Mouse (Mus musculus) adrenal gland, postnatal 36 days (tissue): ENCODE measurements around the gene Cdhr5. TPM values are rescaled to one million over a fixed set of nuclear protein-coding genes. Genes with fewer than 3 reads are reported as not detected.

ENCODE experiments used
- DNase-seq, 2 experiments: peaks; one replicate each; pipeline ENCODE4 v3.0.0; 2021; ENCODE audit warnings: mixed read lengths in 1 of 2
- long read RNA-seq, 2 experiments: library from polyadenylated mRNA; stranded (forward); transcript quantifications; one replicate each; pipeline ENCODE4 v2.0.0; 2021; ENCODE audit warnings: borderline sequencing depth in 2 of 2
- total RNA-seq, 2 experiments: library from RNA; stranded (reverse); gene quantifications; 2 replicates each; pipeline ENCODE4 v1.2.3; 2021

The Cdhr5 gene
- 10 to 100 TPM in 1 of 2 experiments, 1 to 10 TPM in 1; 3.3 to 17.3 TPM for total RNA-seq
- long read RNA-seq, experiment 1, transcript Cdhr5-201 (14 exons, 2,133 nt): major isoform, 6 of 11 reads
- long read RNA-seq, experiment 1, partial matches to known transcripts: 4 of 11 reads
- long read RNA-seq, experiment 1, other reads (novel, unspliced or antisense): 0 of 11 reads
- long read RNA-seq, experiment 2, partial matches to known transcripts: 0 of 2 reads
- long read RNA-seq, experiment 2, other reads (novel, unspliced or antisense): 0 of 2 reads

DNA sequence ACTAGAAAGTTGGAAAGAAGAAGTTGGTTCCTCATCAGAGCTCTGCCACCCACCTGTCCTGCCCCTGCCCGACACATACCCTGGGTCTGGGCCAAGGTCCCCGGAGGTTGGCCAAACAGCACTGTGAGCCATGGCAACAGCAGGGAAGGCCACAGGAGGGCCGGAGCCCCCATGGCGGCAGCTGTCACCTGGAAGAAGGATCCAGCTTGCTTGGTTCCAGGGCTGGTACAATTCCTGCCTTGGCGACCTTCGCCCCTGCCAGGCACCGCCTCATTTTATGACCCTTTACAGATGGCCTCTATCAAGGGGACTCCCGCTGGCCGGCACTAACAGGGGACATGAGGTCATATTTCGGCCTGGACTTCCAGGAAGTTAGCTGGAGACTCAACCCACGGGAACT lies at the start of gene Cdhr5:
Gene Cdhr5, minus strand, starts transcription at position 241 of the 400 bp plus-strand sequence.
- DNase-seq: peak in 1 of 2 experiments; percentile 59

DNA sequence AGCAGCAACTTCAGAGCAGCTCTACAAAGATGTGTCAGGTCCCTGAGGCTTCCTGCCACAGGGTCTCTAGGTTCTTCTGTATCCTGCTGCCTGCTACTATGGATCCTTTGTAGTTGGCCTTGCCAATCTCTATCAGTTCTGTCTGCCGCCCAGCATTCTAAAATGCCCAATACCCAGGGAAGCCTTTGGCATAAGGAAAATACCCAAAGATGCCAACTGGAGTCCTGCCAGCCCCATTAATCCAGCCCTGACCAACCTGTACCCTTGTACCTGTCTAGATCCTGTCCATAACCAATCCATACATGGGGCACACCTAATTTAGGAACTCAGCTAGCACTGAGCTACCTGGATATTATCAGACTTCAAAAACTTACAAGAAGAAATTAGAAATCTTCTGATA lies 48.1 kb upstream of the Cdhr5 start:
- DNase-seq: no peak

DNA sequence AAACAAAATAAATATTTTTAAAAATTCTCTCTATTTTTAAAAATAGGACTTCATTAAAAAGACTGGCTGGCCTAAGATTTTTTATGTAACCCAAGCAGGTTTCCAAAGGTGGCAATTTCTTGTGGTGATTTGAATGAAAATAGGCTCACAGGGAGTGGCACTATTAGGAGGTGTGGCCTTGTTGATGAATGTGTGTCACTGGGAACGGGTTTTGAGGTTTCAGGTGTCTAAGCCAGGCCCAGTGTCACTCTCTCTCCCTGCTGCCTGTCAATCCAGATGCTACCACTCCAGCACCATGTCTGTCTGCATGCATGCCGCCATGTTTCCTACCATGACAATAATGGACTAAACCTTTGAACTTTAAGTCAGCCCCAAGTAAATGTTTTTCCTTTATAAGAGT lies 42.9 kb upstream of the Cdhr5 start:
- no peak for DNase-seq

DNA sequence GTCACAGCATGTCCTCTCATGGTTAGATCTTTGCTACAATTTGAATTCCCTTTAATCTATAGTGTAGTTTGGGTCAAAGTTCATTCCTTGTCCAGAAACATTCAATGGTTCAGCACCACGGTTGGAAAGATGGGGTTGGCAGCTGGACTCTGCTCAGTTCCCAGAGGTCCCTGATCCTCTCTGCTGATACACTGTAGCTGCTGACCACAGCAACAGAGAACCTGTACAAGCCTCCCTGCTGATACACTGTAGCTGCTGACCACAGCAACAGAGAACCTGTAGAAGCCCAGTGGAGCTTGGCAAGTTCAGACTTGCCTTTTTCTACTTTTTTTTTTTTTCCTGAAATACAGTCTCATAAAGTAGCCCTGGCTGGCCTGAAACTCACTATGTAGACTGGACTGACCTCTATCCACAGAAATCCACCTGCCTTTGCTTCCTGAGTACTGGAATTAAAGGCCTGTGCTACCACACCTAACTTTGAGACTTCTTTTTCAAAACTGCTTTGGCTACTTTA lies 41.1 kb upstream of the Cdhr5 start:
- DNase-seq: no peak

DNA sequence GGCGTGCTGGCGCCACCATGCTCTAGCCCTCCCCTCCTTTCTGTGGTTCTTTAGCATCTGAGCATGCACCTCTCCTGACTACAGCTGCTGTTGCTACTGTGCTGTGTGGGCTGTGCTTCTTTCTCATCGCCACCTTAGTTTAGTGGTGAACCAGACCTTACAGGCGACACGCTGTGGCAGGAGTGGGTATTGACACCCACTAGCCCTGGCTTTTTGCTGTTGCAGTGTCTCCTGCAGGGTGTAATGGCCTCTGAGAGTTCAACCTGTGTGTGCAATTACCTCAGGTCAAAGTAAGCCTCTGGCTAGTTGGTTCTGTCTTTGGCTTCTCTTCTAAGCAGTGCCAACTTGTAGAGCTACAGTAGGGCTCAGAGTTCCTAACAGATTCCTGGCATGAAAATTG lies 39.4 kb upstream of the Cdhr5 start:
- peak; percentile 60 to 61 for DNase-seq

DNA sequence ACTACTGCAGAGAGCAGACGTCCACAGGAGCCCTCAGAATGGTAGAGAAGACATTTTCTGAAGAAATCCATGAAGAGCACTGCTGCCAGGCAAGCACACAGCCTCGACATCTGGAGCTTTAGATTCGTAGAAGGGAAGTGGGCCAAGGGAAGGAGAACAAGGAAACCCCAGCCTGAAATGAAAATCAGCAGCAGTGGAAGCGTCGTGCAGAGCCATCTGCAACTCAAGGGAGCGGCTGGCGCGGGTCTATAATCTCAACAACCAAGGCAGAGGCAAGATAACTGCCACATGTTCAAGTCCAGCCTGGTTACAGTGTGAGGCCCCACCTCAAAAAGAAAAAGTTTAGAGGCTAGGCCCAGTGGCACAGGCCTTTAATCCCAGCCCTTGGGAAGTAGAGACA lies 38.5 kb upstream of the Cdhr5 start:
- no peak for DNase-seq

DNA sequence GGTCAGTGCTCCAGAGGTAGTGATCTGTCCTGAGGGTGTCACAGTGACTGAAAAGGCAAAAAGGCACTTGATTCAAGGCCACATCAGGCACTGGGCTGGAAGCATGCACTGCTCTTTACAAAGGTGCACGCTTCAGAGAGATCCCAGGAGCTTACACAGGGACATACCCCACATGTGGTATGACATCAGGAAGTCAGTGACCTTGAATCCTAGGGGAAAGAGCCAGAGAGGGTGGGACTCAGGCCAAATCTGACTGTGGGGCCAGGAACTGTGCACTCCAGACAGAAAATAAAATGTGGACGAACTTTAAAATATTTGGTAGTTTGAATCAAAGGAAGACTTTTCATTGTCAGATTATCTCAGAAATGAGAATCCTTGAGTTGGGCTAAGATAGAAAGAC lies 37.8 kb upstream of the Cdhr5 start:
- peak; percentile 68 to 74 for DNase-seq

DNA sequence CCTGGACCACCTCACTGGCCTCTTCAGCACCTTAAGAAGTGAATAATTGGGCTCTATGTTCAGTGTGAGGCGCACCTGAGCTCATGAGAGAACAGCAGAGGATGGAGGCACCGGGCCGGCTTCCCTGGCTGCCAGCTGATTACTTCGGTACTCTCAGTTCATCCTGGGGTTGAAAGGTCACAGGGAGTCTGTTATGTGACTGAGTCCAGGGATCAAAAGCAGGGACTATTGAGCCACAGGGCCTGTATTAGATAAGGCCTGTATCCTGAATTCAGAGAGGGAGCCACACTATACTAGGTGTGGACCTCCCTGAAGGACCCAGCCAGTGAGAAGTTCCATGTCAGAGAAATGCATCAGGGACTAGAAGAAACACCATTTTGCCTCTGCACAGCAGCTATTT lies 28.0 kb upstream of the Cdhr5 start:
- DNase-seq: no peak

DNA sequence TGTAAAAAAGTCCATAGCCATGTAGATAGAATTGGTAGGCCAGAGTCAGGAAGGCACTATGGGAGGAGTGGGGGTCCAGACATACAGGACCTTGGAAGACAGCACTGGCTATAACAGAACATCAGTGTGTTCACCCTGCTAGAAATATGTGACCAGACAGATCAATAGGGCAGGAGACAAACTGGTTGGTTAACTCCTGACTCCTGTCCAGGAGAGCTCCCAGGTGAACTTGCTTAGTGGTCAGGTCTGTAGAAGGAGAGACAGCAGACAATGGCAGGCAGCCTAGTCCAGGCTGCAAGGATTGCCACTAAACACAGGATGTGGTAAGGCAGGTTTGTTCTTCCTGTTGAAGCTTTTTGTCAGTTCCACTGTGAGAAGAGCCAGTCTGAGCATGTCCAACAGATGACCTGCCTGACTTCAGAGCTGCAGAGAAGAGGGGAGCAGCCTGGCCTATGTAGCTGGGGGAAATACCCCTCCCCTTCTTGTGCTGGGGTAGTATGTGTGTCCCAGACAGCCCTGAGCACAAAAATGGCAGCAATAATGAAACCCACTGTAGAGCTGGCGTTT lies 26.2 kb upstream of the Cdhr5 start:
- no peak for DNase-seq

DNA sequence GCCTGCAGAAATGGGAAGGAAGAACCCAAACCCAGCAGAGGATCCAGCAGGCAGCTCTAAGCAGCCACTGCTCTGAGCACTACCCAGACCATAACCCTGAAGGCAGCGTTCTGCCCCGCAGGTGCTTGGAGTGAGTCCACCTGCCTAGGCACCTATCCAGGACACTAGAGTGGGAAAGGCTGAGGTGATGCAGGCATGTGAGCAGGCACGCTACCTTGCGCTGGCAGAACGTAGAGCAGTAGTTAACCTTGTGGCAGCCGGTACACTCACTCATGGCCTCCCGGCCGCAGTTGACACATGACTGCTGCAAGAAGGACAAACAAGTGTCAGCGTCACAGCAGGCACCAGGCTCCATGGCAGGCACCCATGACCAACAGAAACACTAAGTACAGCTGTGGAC lies 24.8 kb upstream of the Cdhr5 start:
- peak in 1 of 2 experiments; percentile 68 for DNase-seq

DNA sequence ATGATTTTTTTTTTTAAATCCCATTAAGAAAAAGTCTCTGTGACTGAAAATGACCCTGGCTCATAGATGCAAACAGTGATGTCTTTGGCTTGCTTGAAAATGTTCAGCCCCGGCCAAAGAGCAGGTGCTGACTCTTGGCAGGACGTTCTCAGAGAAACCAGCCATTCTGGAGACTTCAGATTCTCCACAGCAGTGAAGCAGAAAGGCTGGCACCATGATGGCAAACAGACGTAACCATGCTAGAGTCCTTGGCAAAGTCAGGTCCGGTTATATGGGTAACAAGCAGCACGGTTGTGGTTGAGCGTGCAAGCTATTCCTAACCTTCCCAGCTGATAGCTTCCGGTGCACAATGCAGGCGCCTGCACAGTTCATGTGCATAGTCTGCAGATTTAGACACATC lies 22.6 kb upstream of the Cdhr5 start:
- DNase-seq: no peak

DNA sequence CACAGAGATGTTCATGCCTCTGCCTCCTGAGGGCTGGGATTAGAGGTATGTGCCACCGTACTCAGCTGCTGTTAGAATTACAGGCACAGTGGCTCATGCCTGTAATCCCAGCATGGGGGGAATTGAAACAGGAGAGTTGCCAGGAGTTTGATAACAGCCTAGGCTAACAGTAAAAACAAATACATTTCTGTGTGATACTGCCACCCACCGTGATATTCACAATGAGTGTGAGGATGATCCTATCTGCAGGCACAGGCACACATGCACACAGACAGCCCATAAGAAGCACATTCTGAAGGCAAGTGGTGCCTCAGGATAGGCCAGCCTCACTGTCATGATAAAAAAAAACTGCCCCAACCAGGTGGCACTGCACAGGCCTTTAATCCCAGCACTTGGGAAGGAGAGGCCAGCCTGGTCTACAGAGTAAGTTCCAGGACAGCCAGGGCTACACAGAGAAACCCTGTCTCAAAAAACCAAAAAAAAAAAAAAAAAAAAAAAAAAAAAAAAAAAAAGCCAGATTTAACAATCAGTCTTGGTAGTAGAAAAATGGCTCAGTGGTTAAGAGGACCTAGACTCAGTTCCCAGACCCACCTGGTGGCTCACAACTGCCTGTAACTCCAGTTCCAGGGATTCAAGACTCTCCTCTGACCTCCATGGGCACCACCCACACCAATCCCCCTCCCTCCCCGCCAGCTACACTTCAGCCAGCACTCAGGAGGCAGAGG lies 21.5 kb upstream of the Cdhr5 start:
- peak in 1 of 2 experiments; percentile 34 for DNase-seq

DNA sequence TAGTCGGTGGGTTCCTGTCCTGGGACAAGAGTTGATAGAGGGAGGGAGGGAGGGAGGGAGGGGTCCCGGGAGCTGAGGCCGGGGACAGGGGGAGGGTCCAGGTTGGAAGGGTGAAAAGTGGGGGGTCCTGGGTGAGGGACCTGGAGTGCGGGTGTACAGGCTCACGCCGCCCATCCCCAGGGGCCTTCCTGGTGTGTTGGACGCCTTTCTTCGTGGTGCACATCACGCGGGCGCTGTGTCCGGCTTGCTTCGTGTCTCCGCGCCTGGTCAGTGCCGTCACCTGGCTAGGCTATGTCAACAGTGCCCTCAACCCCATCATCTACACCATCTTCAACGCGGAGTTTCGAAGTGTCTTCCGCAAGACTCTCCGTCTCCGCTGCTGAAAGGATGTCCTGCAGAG lies 17.9 kb upstream of the Cdhr5 start:
- no peak for DNase-seq

DNA sequence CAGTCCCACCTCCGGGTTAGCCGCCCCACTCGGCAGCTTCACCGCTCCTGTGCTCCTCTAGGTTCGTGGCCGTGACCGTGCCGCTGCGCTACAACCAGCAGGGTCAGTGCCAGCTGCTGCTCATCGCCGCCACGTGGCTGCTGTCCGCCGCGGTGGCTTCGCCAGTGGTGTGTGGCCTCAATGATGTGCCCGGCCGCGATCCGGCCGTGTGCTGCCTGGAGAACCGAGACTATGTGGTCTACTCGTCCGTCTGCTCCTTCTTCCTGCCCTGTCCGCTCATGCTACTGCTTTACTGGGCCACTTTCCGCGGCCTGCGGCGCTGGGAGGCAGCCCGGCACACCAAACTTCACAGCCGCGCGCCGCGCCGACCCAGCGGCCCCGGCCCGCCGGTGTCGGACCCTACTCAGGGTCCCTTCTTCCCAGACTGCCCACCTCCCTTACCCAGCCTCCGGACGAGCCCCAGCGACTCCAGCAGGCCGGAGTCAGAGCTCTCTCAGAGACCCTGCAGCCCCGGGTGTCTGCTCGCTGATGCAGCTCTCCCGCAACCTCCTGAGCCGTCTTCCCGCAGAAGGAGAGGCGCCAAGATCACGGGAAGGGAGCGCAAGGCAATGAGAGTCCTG lies 17.4 kb upstream of the Cdhr5 start:
- peak; percentile 75 to 78 for DNase-seq

DNA sequence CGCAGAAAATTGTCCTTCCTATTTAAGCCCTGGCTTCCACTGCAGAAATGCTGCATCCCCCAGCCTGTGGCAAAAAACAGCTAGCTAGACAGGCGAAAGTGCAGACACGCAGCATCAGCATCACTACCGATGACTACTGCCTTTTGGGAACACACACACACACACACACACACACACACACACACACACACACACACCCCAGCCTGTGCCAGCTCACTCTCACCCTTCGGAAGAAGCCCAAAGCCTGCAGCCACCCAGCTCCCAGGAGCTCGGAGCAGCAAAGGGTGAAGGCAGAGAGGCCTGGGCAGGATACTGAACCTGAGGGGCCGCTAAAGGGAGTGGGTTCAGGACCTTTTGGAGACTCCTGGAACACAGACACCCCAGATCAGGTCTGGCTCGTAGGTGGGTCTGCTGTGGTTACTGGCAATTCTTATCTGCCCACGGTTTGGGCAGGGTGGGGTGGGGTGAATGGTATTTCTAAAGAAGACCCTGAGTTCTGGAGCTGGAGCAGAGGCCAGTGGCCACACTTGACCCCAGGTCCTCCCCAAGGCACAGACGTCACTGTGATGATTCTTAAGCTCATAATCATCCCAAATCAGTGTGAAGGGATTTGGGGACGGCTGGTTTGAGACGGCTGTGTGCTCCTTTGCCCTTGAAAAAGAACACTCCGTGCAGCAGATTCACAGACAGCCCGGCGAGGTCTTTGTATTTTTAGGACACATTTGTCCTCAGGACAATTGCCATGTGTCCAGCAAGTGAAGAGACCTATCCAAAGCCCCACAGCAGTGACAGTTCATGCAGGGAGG lies 16.2 kb upstream of the Cdhr5 start:
- DNase-seq: peak in 1 of 2 experiments; percentile 61

DNA sequence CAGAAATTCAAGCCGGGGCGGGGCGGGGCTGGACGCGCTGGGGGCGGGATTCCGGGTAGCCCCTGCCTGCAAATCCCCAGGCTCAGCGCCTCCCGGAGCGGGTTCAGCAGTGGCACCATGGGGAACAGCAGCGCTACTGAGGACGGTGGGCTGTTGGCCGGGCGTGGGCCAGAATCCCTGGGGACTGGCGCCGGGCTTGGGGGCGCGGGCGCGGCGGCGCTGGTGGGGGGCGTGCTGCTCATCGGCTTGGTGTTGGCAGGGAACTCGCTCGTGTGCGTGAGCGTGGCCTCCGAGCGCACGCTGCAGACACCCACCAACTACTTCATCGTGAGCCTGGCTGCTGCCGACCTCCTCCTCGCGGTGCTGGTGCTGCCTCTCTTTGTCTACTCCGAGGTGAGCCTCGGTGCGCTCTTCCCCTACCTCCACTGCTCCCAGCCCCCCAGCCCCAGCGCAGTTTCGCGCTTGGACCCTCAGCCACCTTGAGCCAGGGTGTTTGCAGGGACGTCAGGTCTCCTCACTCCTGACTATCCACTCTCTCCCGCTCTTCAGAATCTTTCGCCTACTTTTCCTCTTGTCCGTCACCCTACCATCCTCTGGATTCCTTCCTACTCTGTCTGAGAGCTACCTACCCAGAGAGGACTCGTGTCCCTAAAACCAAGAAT lies 15.5 kb upstream of the Cdhr5 start, which contains the start of gene Drd4:
Gene Drd4, plus strand, starts transcription at position 86 of the 662 bp plus-strand sequence.
- peak in 1 of 2 experiments; percentile 33 for DNase-seq

DNA sequence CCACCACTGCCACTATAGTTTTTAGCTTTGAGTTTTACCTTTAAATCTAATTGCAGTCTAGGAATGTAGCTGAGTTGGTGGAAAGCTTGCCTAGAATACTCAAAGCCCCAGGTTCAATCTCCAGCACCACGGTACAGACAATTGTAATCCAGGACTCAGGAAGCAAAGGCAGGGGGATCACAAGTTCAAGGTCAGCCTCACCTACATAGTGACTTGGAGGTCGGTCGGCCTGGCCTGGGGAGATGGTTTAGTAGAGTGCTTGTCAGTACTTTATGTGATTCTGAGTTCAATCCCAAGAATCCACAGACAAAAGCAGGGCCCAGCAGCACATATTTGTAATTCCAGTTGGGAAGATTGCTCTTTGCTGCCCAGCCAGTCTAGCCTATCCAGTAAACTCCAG lies 11.5 kb upstream of the Cdhr5 start:
- no peak for DNase-seq

DNA sequence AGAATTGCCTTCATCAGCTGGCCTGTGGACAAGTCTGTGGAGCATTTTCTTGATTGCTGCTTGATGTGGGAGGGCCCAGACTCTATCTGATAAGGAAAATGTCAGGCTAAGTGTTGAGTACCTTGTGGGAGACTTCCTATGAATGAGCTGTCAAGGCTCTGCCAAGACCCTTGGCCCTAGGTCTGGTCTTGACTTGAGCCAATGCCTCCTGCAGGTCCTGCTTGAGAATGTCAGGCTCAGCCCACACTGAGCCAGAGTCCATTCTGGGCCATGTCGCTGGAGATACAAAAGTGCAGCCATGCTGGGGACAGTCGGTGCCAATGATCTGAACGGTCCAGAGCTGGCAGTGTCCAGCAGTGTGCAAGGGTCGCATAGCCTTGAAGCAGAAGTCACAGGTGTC lies 6.2 kb upstream of the Cdhr5 start:
- DNase-seq: no peak

DNA sequence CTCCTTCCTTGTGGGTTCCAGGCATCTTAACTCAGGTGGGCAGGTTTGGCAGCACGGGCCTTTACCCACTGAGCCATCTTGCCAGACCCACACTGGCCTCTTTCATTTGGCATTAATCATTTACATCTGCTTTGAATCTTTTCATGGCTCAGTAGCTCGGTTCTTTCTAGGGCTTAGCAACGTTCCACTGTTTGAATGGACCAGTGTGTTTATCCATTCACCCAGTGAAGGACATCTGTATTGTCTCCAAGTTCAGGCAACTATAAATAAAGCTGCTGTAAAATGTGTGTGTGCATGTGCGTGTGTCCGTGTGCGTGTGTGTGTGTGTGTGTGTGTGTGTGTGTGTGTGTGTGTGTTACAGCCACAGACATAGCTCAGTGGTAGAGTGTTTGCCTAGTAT lies 4.9 kb upstream of the Cdhr5 start:
- no peak for DNase-seq

DNA sequence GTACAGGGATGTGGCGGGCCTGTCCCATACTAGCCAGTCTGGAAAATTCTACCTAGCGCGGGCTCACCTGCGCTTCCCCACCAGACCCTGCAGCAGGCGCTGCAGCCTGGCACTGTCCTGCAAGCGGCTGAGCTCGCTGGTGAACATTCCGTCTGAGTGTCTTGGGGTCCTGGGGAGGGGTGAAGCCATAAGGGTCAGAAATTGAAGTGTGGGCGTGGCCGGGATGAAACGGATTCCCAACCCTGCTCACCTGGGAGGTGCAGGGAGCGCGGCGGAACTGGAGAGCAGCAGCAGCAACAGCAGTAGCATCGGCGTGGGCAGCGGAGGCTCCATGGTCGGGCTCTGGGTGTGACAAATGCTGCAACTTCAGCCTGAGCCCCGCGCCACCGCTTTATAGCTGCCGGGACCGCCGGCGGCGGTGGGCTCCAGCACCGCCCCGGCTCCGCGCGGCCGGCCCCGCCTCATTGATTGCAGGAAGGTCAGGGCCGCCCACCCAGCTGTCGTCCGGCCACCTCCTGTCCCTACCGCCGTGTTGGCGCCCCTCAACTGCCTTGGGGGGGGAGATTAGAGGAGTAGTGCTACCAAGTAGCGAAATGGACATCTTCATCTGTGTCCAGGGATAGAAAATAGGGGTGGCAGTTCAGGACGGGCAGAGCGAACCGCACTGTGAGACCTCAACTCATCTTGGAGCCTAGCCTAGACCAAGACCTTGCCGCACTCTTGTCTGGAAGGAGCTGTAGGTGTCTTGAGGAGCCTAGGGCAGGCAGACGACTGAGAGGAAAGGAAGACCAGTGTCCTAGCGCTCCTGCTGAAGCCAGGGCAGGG lies 2.4 kb upstream of the Cdhr5 start, which contains the start of gene Sct:
Gene Sct, minus strand, starts transcription at position 368 of the 825 bp plus-strand sequence.
- DNase-seq: peak in 1 of 2 experiments; percentile 31
